Mouse (Mus musculus): Measurements from ENCODE around the gene Olfr1354. TPM values are rescaled to one million over a fixed set of nuclear protein-coding genes. Genes with fewer than 3 reads are reported as not detected.
"Not testable (repeated sequence)": the region's sequence is repeated elsewhere in the genome, so short reads cannot be mapped to it uniquely, and the experiment has no call there.

The Olfr1354 gene
- not detected for total RNA-seq (2021)
- long read RNA-seq, experiment 1, result 0 reads
- long read RNA-seq, experiment 2, result 0 reads

- intact Hi-C loops (cut with DNase I); H3K4me3 ChIP-seq; DNase-seq (ENCODE audit: extremely low spot score in 1 of 2, low spot score in 2 of 2); H3K27ac ChIP-seq: not testable (repeated sequence)
Observed at GRCm38 (mm10) chr10:78912871-78913270, at the start of gene Olfr1354. Gene Olfr1354 (plus strand): TSS chr10:78913171.

- no peak for TF ChIP-seq CTCF (IDR thresholded peaks at IDR 0.05)
- intact Hi-C loops (cut with DNase I), result no loop called here
- DNase-seq (ENCODE audit: extremely low spot score in 1 of 2, low spot score in 2 of 2), result no peak
- no peak within 1 kb of the TSS for H3K27ac ChIP-seq
- H3K4me3 ChIP-seq, result no peak within 1 kb of the TSS
Observed at GRCm38 (mm10) chr10:78875240-78875639, 37.7 kb upstream of the Olfr1354 start, which contains the start of gene Olfr1355. Gene Olfr1355 (plus strand): TSS chr10:78875540.

- DNase-seq (ENCODE audit: extremely low spot score in 1 of 2, low spot score in 2 of 2); intact Hi-C loops (cut with DNase I); H3K27ac ChIP-seq; H3K4me3 ChIP-seq: not testable (repeated sequence)
Observed at GRCm38 (mm10) chr10:78950336-78950735, 37.4 kb downstream of the Olfr1354 start, which contains the start of gene Olfr8. Gene Olfr8 (plus strand): TSS chr10:78950636.

- DNase-seq (ENCODE audit: extremely low spot score in 1 of 2, low spot score in 2 of 2); intact Hi-C loops (cut with DNase I); H3K4me3 ChIP-seq; H3K27ac ChIP-seq: not testable (repeated sequence)
Observed at GRCm38 (mm10) chr10:78963009-78963408, 50.0 kb downstream of the Olfr1354 start, which contains the start of gene Olfr1353. Gene Olfr1353 (plus strand): TSS chr10:78963309.

Other genes starting within 250 kb of the Olfr1354 start
- not detected for gene Casp14, start 194.9 kb upstream of the Olfr1354 start, total RNA-seq (2021)
- gene Ccdc105, start 160.1 kb upstream of the Olfr1354 start, total RNA-seq (2021), result under 1 TPM; 0.59 to 0.79 TPM
- 10 to 100 TPM; 12.6 to 13.0 TPM for gene Slc1a6, start 132.7 kb upstream of the Olfr1354 start, total RNA-seq (2021)
- not detected for gene Olfr1356, start 61.0 kb upstream of the Olfr1354 start, total RNA-seq (2021)
- not detected for gene Olfr1355, start 37.6 kb upstream of the Olfr1354 start, total RNA-seq (2021)
- not detected for gene Olfr8, start 37.5 kb downstream of the Olfr1354 start, total RNA-seq (2021)
- gene Olfr1353, start 50.1 kb downstream of the Olfr1354 start, total RNA-seq (2021), result not detected
- gene Olfr1352, start 67.9 kb downstream of the Olfr1354 start, total RNA-seq (2021), result not detected
- not detected for gene Olfr1351, start 99.3 kb downstream of the Olfr1354 start, total RNA-seq (2021)
- not detected for gene Olfr57, start 115.6 kb downstream of the Olfr1354 start, total RNA-seq (2021)
- gene 2610008E11Rik, start 184.4 kb downstream of the Olfr1354 start, total RNA-seq (2021), result 10 to 100 TPM; 21.1 to 22.8 TPM
- not detected for gene Vmn2r80, start 235.6 kb downstream of the Olfr1354 start, total RNA-seq (2021)